Mouse (Mus musculus) liver, postnatal 0 days (tissue): ENCODE results near the gene Fcgrt.

Experiments used
- CTCF ChIP-seq: sonication (generic); IDR thresholded peaks from 2 replicates; pipeline ENCODE4 v1.5.1; 2016; ENCODE audit warnings: antibody characterized with exemption, low read depth
- EP300 ChIP-seq: IDR thresholded peaks from 2 replicates; pipeline ENCODE4 v1.6.1; 2016; ENCODE audit warnings: antibody characterized with exemption, low read depth, mild to moderate bottlenecking

GRCm38 (mm10) chr7:45117566-45117965 lies 13.9 kb upstream of the Fcgrt start:
- TF ChIP-seq CTCF (no peak), EP300 (no peak)
